Mouse (Mus musculus) kidney, embryonic 15.5 days (tissue): Measurements from ENCODE around the gene Alkbh6. TPM values are rescaled to one million over a fixed set of nuclear protein-coding genes. Genes with fewer than 3 reads are reported as not detected.

Source experiments
- ATAC-seq: fragments of 200-750 bp; cut with Nextera tagmentation; replicated peaks from 2 replicates; pipeline ENCODE4 v1.8.0; 2017; ENCODE audit warnings: moderate TSS enrichment; ENCODE audit not compliant: low FRiP score
- H3K27ac ChIP-seq: fragments of 300-500 bp; sonication (generic); 2 replicates; pipeline ENCODE4 v1.5.1; 2015; ENCODE audit warnings: mild to moderate bottlenecking, inconsistent platforms
- H3K27me3 ChIP-seq: fragments of 300-500 bp; sonication (generic); 2 replicates; pipeline ENCODE4 v1.6.1; 2015; ENCODE audit warnings: inconsistent platforms
- H3K36me3 ChIP-seq: fragments of 300-500 bp; sonication (generic); 2 replicates; pipeline ENCODE4 v1.6.1; 2015; ENCODE audit warnings: inconsistent platforms
- H3K4me1 ChIP-seq: fragments of 300-500 bp; sonication (generic); 2 replicates; pipeline ENCODE4 v1.6.1; 2015; ENCODE audit warnings: inconsistent platforms
- H3K4me2 ChIP-seq: fragments of 300-500 bp; sonication (generic); 2 replicates; pipeline ENCODE4 v1.6.1; 2015; ENCODE audit warnings: moderate library complexity, mild to moderate bottlenecking, inconsistent platforms
- H3K4me3 ChIP-seq: fragments of 300-500 bp; sonication (generic); replicated peaks from 2 replicates; pipeline ENCODE4 v1.5.1; 2015; ENCODE audit warnings: mild to moderate bottlenecking, inconsistent platforms
- H3K9ac ChIP-seq: fragments of 300-500 bp; sonication (generic); 2 replicates; pipeline ENCODE4 v1.6.1; 2015; ENCODE audit warnings: mild to moderate bottlenecking, inconsistent platforms
- H3K9me3 ChIP-seq: fragments of 300-500 bp; sonication (generic); replicated peaks from 2 replicates; pipeline ENCODE4 v1.6.1; 2016; ENCODE audit warnings: inconsistent platforms
- WGBS: fragments of 180-500 bp; shearing (Covaris S2); methylation state at CpG from one replicate; pipeline ENCODE4 v1.1.7; 2015; ENCODE audit warnings: mixed read lengths; 5-methylcytosine and 5-hydroxymethylcytosine counted together
- polyA plus RNA-seq: library from polyadenylated mRNA; unstranded; fragments of >200 nt; fragmentation: Nextera tagmentation; extraction: Ambion mirVana; gene quantifications from 2 replicates; pipeline ENCODE4 v1.2.1, GENCODE M21; 2015

The Alkbh6 gene
- polyA plus RNA-seq, 1 experiment from 2014 or later = 95.7 TPM

DNA sequence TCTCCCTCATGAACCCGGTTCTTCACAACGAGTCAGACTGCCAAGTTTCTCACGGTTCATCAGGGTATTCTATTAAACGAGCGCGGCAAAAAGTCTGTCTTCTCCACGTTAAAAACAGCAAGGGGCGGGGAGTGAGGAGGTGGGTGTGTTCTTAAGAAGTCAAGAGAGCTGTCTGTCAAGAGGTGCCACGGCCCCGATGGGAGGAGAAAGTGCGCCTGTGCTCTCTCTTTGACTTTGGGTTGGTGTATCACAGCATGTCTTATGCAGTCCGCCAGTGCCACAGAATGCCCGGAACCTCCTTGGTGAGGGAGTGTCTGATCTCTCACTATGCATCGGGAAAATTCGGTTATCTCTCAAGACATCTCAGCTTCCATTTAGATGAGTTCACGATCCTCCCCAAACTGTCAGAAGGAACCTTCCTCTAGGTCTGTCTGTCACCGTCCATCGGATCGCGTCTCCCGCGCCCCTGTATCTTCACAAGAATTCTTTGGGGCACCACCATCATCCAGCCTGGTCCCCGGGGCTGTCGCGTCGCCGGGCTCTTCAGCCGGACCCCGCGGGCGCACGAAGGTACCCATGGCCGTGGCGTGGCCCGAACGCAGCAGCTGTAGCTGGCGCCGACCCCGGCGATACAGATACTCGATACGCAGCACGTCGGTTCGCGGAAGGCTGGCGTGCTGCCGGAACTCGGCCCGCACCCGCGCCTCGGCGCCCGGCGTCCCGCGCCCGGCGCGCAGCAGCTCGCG is 13.2 kb downstream of the Alkbh6 start, which contains the start of gene E130208F15Rik:
Gene E130208F15Rik, plus strand, starts transcription at position 202 of the 746 bp plus-strand sequence.
- no peaks in the 10 kb centered on the region for H3K27me3 ChIP-seq
- H3K9me3 ChIP-seq = no peaks in the 10 kb centered on the region; the same call in 1 of the 2 replicates
- peak within 1 kb of the TSS; percentile 90 for H3K27ac ChIP-seq
- H3K36me3 ChIP-seq = peaks cover 12% of the 10 kb centered on the region; the same call in 1 of the 2 replicates
- H3K9ac ChIP-seq = peak within 1 kb of the TSS; percentile 91
- WGBS = under 1% methylated on average over 63 of the region's 63 CpGs
- H3K4me2 ChIP-seq = peak within 1 kb of the TSS; percentile 93
- H3K4me3 ChIP-seq = peak within 1 kb of the TSS; percentile 90
- ATAC-seq = peak; percentile 59
- H3K4me1 ChIP-seq = peaks cover 29% of the 10 kb centered on the region

GRCm38 (mm10) chr7:30322285-30322667 is 13.8 kb downstream of the Alkbh6 start:
- no peaks in the 10 kb centered on the region for H3K27me3 ChIP-seq
- under 1% methylated on average over 20 of the region's 20 CpGs for WGBS
- peak; percentile 97 for ATAC-seq

GRCm38 (mm10) chr7:30322865-30323264 is 14.3 kb downstream of the Alkbh6 start:
- Histone ChIP-seq H3K4me2 (peak overlapping the region; percentile 93), H3K4me1 (peaks cover 32% of the 10 kb centered on the region), H3K4me3 (peak overlapping the region; percentile 90), H3K9me3 (no peaks in the 10 kb centered on the region; the same call in 1 of the 2 replicates), H3K9ac (peak overlapping the region; percentile 42), H3K36me3 (0 out of 2 replicates have a peak, but pooled peaks cover 8% of the 10 kb centered on the region), H3K27ac (peak overlapping the region; percentile 90), H3K27me3 (no peaks in the 10 kb centered on the region)
- peak; percentile 0; the same call in 1 of the 2 replicates for ATAC-seq
- 36% methylated on average over 6 of the region's 6 CpGs for WGBS

More at GRCm38 (mm10) chr7:30322285-30322667, 13.8 kb downstream of the Alkbh6 start:
- Histone ChIP-seq H3K4me2 (peak overlapping the region; percentile 93), H3K4me1 (peaks cover 31% of the 10 kb centered on the region), H3K9me3 (no peaks in the 10 kb centered on the region; the same call in 1 of the 2 replicates), H3K36me3 (peaks cover 9% of the 10 kb centered on the region; the same call in 1 of the 2 replicates), H3K9ac (peak overlapping the region; percentile 91), H3K27ac (peak overlapping the region; percentile 90), H3K4me3 (peak overlapping the region; percentile 90)

DNA sequence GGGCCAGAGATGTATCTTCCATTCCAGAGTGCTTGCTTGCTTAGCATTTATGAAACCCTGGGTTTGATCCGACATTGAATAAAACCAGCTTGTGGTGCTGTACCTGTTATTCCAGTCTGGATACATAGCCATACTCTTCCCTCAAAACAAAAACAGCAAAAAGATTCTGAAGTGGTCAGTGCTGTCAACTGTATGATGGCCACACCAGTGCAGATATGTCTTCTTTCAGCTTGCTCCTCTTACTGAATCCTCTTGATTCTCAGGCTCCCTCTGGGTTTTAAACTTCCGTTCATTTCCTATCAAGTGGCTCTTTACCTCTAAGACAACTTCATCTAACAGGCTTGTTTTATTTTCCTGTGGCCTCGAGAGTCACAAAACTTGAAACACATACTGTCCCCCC is 15.3 kb downstream of the Alkbh6 start, which contains the start of gene Sdhaf1:
Gene Sdhaf1, minus strand, starts transcription at position 101 of the 400 bp plus-strand sequence.
- 78% methylated on average over 3 of the region's 3 CpGs for WGBS
- Histone ChIP-seq H3K4me3 (peak within 1 kb of the TSS; percentile 90), H3K27ac (peak within 1 kb of the TSS; percentile 90), H3K36me3 (0 out of 2 replicates have a peak, but pooled peaks cover 4% of the 10 kb centered on the region), H3K9ac (peak within 1 kb of the TSS; percentile 42), H3K9me3 (no peaks in the 10 kb centered on the region; the same call in 1 of the 2 replicates), H3K4me1 (peaks cover 25% of the 10 kb centered on the region), H3K4me2 (peak within 1 kb of the TSS; percentile 93), H3K27me3 (no peaks in the 10 kb centered on the region)
- no peak for ATAC-seq

DNA sequence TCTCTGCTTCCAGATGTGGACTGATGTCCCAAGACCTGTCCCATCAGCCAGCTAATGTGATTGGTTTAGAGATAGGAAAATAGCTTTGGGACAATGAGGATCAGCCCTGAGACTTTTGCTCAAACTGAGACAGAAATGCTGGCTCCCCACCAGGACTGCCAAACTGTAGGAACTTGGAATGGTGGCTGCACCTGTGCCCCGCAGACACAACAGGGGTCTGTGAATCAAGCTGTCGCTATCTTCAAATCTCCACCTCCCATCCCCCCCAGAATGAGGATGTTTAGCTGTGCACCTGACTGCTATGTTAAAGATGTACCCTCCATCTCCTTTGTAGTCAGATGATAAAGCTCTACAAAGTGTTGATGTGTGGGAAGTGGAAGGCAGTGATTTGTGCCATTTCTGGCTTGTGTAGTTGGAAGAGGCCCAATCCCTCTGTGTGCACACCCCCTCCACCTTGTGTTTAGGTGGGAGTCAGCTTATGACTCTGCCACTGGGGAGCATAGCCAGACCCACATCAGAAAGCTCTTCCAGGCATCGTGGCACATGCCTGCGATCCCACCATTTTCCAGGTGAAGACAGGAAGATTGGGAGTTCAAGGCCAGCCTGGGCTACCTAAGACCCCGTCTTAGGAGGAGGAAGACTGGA is 15.9 kb downstream of the Alkbh6 start:
- ATAC-seq = no peak
- H3K4me1 ChIP-seq = peaks cover 25% of the 10 kb centered on the region
- no peak overlapping the region for H3K4me2 ChIP-seq
- H3K27me3 ChIP-seq = no peaks in the 10 kb centered on the region
- no peaks in the 10 kb centered on the region; the same call in 1 of the 2 replicates for H3K9me3 ChIP-seq
- 83% methylated on average over 5 of the region's 5 CpGs for WGBS
- no peaks in the 10 kb centered on the region for H3K36me3 ChIP-seq
- no peak overlapping the region for H3K27ac ChIP-seq
- H3K9ac ChIP-seq = no peak overlapping the region
- H3K4me3 ChIP-seq = no peak overlapping the region

- no peak for ATAC-seq
- H3K27ac ChIP-seq = no peak overlapping the region
- no peak overlapping the region for H3K9ac ChIP-seq
- H3K36me3 ChIP-seq = no peaks in the 10 kb centered on the region
- WGBS = 52% methylated on average over 2 of the region's 2 CpGs
- peaks cover 25% of the 10 kb centered on the region for H3K4me1 ChIP-seq
- no peaks in the 10 kb centered on the region for H3K27me3 ChIP-seq
- no peak overlapping the region for H3K4me2 ChIP-seq
- no peaks in the 10 kb centered on the region; the same call in 1 of the 2 replicates for H3K9me3 ChIP-seq
- no peak overlapping the region for H3K4me3 ChIP-seq
Measured at GRCm38 (mm10) chr7:30325364-30325763, 16.8 kb downstream of the Alkbh6 start.

DNA sequence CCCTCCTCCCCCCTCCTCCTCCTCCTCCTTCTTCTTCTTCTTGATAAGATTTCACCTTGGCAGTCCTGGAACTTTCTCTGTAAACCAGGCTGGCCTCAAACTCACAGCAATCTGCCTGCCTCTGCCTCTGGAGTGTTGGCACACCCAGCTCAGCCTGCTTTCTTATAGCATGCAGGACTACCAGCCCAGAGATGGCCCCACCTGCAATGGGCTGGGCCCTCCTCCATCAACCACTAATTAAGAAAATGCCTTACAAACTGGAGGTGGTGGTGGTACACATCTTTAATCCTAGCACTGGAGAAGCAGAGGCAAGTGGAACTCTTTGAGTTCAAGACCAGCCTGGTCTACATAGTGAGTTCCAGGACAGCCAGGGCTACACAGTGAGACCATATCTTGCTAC is 17.9 kb downstream of the Alkbh6 start:
- ATAC-seq = no peak
- H3K9me3 ChIP-seq = no peaks in the 10 kb centered on the region; the same call in 1 of the 2 replicates
- H3K4me2 ChIP-seq = no peak overlapping the region
- no peaks in the 10 kb centered on the region for H3K27me3 ChIP-seq
- H3K36me3 ChIP-seq = no peaks in the 10 kb centered on the region
- no peak overlapping the region for H3K9ac ChIP-seq
- H3K27ac ChIP-seq = no peak overlapping the region
- no peak overlapping the region for H3K4me3 ChIP-seq
- peaks cover 16% of the 10 kb centered on the region for H3K4me1 ChIP-seq

GRCm38 (mm10) chr7:30327140-30327539 is 18.6 kb downstream of the Alkbh6 start:
- Histone ChIP-seq H3K27me3 (no peaks in the 10 kb centered on the region), H3K4me1 (peaks cover 18% of the 10 kb centered on the region), H3K27ac (peak overlapping the region; percentile 28; the same call in 1 of the 2 replicates), H3K36me3 (no peaks in the 10 kb centered on the region), H3K4me3 (no peak overlapping the region), H3K9ac (no peak overlapping the region), H3K9me3 (no peaks in the 10 kb centered on the region; the same call in 1 of the 2 replicates), H3K4me2 (peak overlapping the region; percentile 29)
- 29% methylated on average over 15 of the region's 15 CpGs for WGBS
- peak; percentile 65 for ATAC-seq

DNA sequence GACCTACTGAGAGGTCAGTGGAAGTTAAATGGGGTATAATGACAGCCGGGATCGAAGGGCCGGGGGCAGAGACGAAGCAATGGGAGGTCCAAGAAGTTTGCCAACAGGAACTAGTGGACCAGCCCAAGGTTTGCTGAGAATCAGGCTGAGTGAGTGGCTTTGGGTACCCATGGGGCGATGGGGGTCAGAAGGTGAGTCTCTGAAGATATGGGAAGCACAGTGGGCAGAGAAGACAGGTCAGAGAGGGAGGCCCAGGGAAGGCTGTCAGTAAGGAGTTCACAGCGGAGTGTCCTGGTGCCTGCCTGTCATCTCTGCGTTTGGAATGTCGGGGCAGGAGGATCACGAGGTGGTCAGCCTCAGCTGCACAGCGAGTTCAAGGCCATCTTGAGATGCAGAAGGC is 19.9 kb downstream of the Alkbh6 start:
- Histone ChIP-seq H3K4me1 (peaks cover 13% of the 10 kb centered on the region), H3K27ac (no peak overlapping the region), H3K4me3 (no peak overlapping the region), H3K9ac (no peak overlapping the region), H3K36me3 (no peaks in the 10 kb centered on the region), H3K9me3 (no peaks in the 10 kb centered on the region; the same call in 1 of the 2 replicates), H3K4me2 (no peak overlapping the region), H3K27me3 (peaks cover 5% of the 10 kb centered on the region)
- WGBS = 31% methylated on average over 10 of the region's 10 CpGs
- no peak for ATAC-seq

- no peak overlapping the region for H3K4me3 ChIP-seq
Measured at GRCm38 (mm10) chr7:30331887-30332286, 23.4 kb downstream of the Alkbh6 start.

DNA sequence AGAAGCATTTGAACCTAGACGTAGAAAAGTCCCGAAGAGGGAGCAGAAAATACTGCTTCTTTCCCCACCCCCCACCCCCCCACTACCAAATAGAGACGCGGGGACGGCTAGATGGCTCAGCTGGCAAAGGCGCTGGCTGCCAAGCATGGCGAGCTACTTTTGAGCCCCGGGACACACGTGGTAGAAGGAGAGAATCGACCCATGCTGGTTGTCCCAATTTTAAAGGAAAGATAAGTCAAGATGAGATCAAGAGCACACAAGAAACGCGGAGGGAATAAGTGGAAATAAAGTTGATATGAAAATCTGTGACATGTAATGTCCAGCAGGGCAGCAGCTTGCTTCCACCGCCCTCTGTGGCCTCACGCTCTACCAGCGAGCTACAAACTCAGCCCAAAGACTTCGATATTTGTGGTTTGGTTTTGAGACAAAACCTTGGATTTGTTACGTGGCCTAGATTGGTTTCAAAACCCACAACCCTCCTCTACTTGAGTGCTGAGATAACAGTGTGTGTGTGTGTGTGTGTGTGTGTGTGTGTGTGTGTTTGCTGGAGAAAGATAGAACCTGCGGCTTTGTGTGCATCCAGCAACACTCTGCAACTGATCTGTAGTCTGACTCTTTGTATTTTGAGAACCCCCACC is 24.2 kb downstream of the Alkbh6 start:
- Histone ChIP-seq H3K9ac (no peak overlapping the region), H3K36me3 (no peaks in the 10 kb centered on the region), H3K4me2 (no peak overlapping the region), H3K9me3 (no peaks in the 10 kb centered on the region), H3K27ac (no peak overlapping the region), H3K27me3 (peaks cover 35% of the 10 kb centered on the region), H3K4me1 (peaks cover 15% of the 10 kb centered on the region), H3K4me3 (no peak overlapping the region)
- WGBS = 69% methylated on average over 18 of the region's 18 CpGs
- ATAC-seq = no peak

More at GRCm38 (mm10) chr7:30331887-30332286, 23.4 kb downstream of the Alkbh6 start:
- no peak; the same call in 1 of the 2 replicates for ATAC-seq
- peak overlapping the region; percentile 34 for H3K4me2 ChIP-seq
- H3K9me3 ChIP-seq = no peaks in the 10 kb centered on the region
- no peak overlapping the region for H3K9ac ChIP-seq
- no peak overlapping the region for H3K27ac ChIP-seq
- 8% methylated on average over 13 of the region's 13 CpGs for WGBS
- H3K36me3 ChIP-seq = no peaks in the 10 kb centered on the region
- H3K27me3 ChIP-seq = peaks cover 35% of the 10 kb centered on the region
- H3K4me1 ChIP-seq = peaks cover 22% of the 10 kb centered on the region
